Mouse (Mus musculus): Measurements from ENCODE around the gene Olfr96.

Olfr96 gene

DNA sequence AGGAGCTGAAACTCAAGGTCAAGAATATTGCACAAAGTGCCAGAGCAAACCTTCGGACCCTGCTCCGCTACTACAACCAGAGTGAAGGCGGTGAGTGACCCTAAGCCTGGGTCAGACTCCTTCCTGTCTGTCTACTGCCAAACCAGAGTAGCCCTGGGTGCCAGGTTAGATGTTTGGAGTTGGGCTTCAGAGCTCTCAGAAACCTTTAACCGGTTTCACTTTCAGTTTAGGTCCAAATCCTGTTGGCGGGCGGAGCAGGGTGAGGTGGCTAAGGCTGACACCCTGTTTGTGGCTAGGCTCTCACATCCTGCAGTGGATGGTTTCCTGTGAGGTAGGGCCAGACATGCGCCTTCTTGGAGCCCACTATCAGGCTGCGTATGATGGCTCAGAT is 50.8 kb downstream of the Olfr96 start:
- peak; percentile 25 for DNase-seq (ENCODE audit: low read depth, low spot score)

DNA sequence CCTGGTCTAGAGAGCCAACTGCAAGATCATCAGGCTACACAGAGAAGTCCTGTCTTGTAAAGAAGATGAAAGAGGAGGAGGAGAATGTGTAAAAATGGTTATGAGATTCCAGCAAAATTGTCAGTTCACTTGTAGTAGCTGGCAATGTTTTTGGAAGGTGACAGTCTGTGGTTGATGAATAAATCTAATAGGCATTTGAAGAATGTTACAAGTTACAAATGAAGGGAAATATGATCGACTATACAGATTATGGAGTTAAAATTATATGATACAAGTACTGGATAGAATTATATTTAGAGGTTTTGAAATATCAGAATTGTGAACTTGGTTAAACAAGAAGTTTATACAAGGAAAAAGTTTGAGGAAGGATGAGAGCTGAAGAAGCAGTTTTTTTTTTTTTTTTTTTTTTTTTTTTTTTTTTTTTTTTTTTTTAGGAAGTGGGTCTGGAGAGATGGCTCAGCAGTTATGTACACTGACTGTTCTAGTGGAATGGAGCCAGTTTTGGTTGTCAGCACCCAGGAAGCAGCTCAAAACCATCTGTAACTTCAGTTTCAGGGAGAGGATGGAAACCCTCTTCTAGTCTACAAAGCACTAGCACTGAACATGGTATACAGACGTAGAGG is 55.8 kb downstream of the Olfr96 start:
- no peak for DNase-seq (ENCODE audit: low read depth, low spot score)
